Mouse (Mus musculus): ENCODE results near the gene Vmn1r217. TPM values are rescaled to one million over a fixed set of nuclear protein-coding genes. Genes with fewer than 3 reads are reported as not detected.
"Not testable (repeated sequence)": the region's sequence is repeated elsewhere in the genome, so short reads cannot be mapped to it uniquely, and the experiment has no call there.

Gene Vmn1r217
- polyA plus RNA-seq (2011; ENCODE audit: insufficient read depth, insufficient read length, low replicate concordance, missing spikeins): not detected in 2 replicates

DNA sequence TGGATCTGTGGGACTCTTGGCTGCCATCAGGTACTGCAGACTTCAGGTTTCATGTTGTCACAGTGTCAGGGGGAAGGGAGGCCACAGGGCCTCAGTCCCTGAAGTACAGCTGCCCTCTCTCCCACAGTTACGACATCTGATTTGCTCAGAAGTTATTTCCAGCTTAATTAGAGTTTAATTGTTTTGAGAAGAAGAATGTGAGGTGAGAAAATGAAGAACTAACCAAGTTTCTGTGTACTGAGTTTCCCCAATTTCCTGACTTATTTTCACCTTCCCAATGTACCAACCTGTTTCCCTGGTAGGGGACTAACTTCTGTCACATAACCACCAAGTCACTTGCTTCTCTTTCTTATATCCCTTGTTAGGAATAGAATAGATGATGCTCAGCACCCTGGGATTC, at the start of gene Vmn1r217:
Gene Vmn1r217, minus strand, starts transcription at position 101 of the 400 bp plus-strand sequence.
- not testable (repeated sequence) for H3K4me1 ChIP-seq (ENCODE audit: control insufficient read depth, insufficient read depth, low read length); H3K4me3 ChIP-seq (replicated peaks; ENCODE audit: control insufficient read depth, low read depth, low read length); H3K27ac ChIP-seq (ENCODE audit: control insufficient read depth, insufficient read depth, low read depth, low read length, poor library complexity)
- 71% methylated on average over 1 of the region's 1 CpGs for WGBS

DNA sequence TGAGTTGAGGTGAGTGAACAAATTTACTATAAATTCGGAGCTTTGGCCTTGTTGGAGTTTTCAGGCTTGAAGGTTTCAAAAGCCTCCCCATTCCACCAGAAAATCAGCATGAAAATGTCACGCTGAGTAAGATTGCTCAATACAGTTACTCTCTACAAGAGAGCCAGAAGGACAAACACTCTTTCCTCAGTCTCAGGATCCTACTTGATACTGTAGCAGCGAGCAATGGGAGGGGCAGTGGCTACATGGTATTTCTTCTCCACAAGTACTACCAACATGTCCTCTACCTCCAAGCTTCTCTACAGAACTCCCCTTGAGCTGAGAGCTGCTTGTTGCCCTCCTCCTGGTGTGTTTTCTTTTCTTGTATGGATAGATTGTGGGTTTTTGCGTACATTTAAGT, 48.4 kb upstream of the Vmn1r217 start:
- not testable (repeated sequence) for H3K4me1 ChIP-seq (ENCODE audit: control insufficient read depth, insufficient read depth, low read length); H3K27ac ChIP-seq (ENCODE audit: control insufficient read depth, insufficient read depth, low read depth, low read length, poor library complexity); H3K4me3 ChIP-seq (replicated peaks; ENCODE audit: control insufficient read depth, low read depth, low read length)
- WGBS: 69% methylated on average over 4 of the region's 4 CpGs

DNA sequence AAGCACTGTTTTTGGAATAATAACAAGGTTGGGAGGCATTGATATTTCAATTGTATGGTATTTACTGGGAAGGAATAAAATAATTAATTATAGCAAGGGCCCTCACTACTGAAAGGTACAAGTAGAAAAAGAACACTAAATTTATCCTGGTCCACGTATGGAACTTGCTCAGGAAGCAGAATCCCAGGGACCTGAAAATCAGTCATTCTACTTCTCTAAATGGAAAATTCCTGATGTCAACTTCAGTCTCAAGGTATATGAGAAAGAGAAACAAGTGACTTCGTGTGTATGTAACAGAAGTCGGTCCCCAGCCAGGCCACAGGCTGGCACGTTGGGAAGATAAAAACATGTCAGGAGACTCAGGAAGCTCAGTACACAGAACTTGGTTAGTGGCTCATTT, 41.0 kb upstream of the Vmn1r217 start, which contains the start of gene Vmn1r219:
Gene Vmn1r219, plus strand, starts transcription at position 301 of the 400 bp plus-strand sequence.
- TF ChIP-seq POLR2A (IDR thresholded peaks at IDR 0.05; ENCODE audit: borderline replicate concordance, control insufficient read depth, low read depth, low read length): no peak
- no peak for TF ChIP-seq CTCF (IDR thresholded peaks at IDR 0.05; ENCODE audit: control insufficient read depth, insufficient read depth, low read length)
- Histone ChIP-seq H3K27ac (ENCODE audit: control insufficient read depth, insufficient read depth, low read depth, low read length, poor library complexity) (no peak within 1 kb of the TSS), H3K4me1 (ENCODE audit: control insufficient read depth, insufficient read depth, low read length) (no peaks in the 10 kb centered on the region), H3K4me3 (replicated peaks; ENCODE audit: control insufficient read depth, low read depth, low read length) (no peak within 1 kb of the TSS)
- WGBS: 65% methylated on average over 4 of the region's 4 CpGs

DNA sequence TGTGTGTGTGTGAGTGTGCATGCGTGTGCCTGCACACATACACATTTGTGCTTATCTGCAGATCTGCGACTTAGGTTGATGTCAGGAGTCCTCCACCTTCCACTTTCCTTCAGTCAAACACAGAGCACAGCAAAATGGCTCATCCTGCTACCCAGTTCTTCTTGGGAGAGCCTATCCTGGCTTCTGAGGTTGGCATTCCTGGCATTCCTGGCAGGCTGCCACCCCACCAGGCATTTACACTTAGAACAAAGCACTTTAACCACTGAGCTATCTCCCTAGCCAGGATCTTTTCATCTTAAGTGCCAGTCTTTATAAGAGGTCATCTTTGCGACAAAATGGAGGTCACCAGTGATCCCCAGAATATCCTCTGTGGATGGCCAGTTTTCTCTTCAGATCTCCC, 39.8 kb upstream of the Vmn1r217 start:
- WGBS: 60% methylated on average over 3 of the region's 3 CpGs
- H3K4me3 ChIP-seq (replicated peaks; ENCODE audit: control insufficient read depth, low read depth, low read length): no peak overlapping the region
- no peaks in the 10 kb centered on the region for H3K4me1 ChIP-seq (ENCODE audit: control insufficient read depth, insufficient read depth, low read length)
- H3K27ac ChIP-seq (ENCODE audit: control insufficient read depth, insufficient read depth, low read depth, low read length, poor library complexity): no peak overlapping the region
- no peak for TF ChIP-seq CTCF (IDR thresholded peaks at IDR 0.05; ENCODE audit: control insufficient read depth, insufficient read depth, low read length)
- no peak for TF ChIP-seq POLR2A (IDR thresholded peaks at IDR 0.05; ENCODE audit: borderline replicate concordance, control insufficient read depth, low read depth, low read length)

DNA sequence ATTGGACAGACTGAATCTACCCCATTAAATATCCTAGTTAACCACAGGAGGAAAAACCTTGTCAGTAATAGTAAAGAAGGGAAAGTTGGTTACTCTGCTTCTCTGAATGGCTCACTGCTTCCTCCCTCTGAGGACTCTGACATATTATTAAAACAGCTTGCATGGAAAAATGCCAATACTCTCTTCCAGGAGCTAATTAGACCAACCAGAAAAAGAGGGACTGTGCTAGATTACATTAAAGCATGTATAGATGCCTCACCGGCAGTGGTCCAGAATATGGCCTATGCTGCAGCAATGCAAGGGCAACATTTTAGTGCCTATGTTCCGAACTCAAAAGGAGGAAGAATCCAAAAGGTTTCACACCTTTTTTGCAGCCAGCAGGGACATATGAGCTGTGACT, 20.9 kb upstream of the Vmn1r217 start:
- TF ChIP-seq POLR2A (IDR thresholded peaks at IDR 0.05; ENCODE audit: borderline replicate concordance, control insufficient read depth, low read depth, low read length): no peak
- TF ChIP-seq CTCF (IDR thresholded peaks at IDR 0.05; ENCODE audit: control insufficient read depth, insufficient read depth, low read length): no peak
- H3K27ac ChIP-seq (ENCODE audit: control insufficient read depth, insufficient read depth, low read depth, low read length, poor library complexity): no peak overlapping the region
- 80% methylated on average over 2 of the region's 2 CpGs for WGBS
- no peak overlapping the region for H3K4me3 ChIP-seq (replicated peaks; ENCODE audit: control insufficient read depth, low read depth, low read length)
- H3K4me1 ChIP-seq (ENCODE audit: control insufficient read depth, insufficient read depth, low read length): no peaks in the 10 kb centered on the region

DNA sequence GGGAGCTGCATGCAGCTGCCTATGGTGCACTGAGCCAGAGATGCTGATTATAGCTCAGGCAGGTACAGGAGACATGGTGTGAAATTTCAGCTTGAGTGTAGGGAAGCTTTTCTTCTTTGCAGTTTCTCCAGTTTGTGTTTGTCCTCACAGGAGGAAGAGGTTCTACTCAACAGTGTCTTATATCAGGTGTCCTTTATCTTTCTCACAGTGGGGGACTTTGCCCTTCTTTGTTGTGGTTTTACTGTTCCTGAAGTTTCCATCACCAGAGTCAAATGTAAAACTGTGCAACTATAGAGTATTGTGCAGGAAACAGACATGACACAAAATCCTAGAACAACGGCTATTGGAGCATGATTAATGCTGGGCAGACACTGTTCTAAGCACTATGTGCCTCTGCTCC, 15.5 kb upstream of the Vmn1r217 start:
- TF ChIP-seq CTCF (IDR thresholded peaks at IDR 0.05; ENCODE audit: control insufficient read depth, insufficient read depth, low read length) (no peak), POLR2A (IDR thresholded peaks at IDR 0.05; ENCODE audit: borderline replicate concordance, control insufficient read depth, low read depth, low read length) (no peak)
- WGBS: 35% methylated on average over 1 of the region's 1 CpGs
- Histone ChIP-seq H3K4me1 (ENCODE audit: control insufficient read depth, insufficient read depth, low read length) (no peaks in the 10 kb centered on the region), H3K27ac (ENCODE audit: control insufficient read depth, insufficient read depth, low read depth, low read length, poor library complexity) (no peak overlapping the region), H3K4me3 (replicated peaks; ENCODE audit: control insufficient read depth, low read depth, low read length) (no peak overlapping the region)

DNA sequence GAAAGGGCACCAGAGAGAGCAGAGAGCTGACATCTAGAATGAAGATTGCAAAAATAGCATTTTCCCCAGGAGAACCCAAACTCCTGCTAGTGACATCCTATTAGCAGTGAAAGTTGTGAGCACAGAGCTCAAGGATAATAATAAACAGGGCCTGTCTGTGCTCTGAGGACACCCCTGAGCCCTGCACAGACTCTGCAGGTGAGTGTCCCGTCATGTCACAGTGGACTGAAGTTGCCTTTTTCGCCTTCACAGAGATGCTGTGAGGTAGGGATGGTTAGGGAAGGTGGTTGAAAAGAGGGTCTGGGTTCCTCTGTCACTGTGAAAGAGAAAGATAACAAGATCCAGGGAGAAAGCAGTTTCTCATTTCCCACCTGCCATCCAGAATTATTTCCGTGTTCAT, 15.1 kb upstream of the Vmn1r217 start, which contains the start of gene Vmn1r218:
Gene Vmn1r218, plus strand, starts transcription at position 57 of the 400 bp plus-strand sequence.
- 62% methylated on average over 3 of the region's 3 CpGs for WGBS
- Histone ChIP-seq H3K4me1 (ENCODE audit: control insufficient read depth, insufficient read depth, low read length) (no peaks in the 10 kb centered on the region), H3K4me3 (replicated peaks; ENCODE audit: control insufficient read depth, low read depth, low read length) (no peak within 1 kb of the TSS), H3K27ac (ENCODE audit: control insufficient read depth, insufficient read depth, low read depth, low read length, poor library complexity) (no peak within 1 kb of the TSS)
- TF ChIP-seq CTCF (IDR thresholded peaks at IDR 0.05; ENCODE audit: control insufficient read depth, insufficient read depth, low read length) (no peak), POLR2A (IDR thresholded peaks at IDR 0.05; ENCODE audit: borderline replicate concordance, control insufficient read depth, low read depth, low read length) (no peak)

DNA sequence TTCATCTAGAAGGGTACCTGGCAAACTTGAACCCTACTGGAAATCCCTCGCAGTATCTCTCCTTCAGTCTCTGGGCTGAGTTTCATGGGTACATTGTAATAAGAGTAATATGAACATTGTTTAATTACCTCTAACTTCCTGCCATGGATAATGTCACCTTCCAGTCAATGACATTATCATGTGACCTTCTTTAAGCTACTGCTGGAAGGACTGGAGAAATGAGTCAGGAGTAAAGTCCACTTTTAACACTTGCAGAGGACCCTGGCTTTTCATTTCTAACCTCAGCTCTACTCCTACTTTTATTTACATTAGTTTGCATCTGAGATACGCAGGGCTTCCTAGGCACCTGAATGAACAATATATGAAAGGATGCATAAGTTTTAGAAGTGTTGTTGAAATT, 2.6 kb upstream of the Vmn1r217 start:
- H3K4me3 ChIP-seq (replicated peaks; ENCODE audit: control insufficient read depth, low read depth, low read length): no peak overlapping the region

DNA sequence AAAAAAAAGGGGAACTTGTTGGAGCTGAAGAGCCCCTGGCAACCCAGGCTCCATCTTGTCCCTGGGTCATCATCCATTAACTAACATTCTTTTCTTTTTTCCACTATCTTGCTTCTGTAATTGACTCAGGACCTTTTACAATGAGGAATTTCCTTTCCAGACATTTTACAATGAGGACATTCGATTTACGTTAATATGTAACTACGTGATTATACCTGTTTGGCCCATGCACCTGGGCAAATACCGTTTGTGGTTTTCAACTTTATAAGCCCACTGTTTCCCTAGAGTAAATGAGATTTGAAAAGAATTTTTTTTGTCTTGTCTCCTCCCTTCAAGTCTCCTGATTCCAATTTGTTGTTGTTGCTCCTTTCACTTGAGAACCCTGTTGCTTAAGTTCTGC, 23.6 kb downstream of the Vmn1r217 start:
- Histone ChIP-seq H3K4me1 (ENCODE audit: control insufficient read depth, insufficient read depth, low read length) (no peaks in the 10 kb centered on the region), H3K27ac (ENCODE audit: control insufficient read depth, insufficient read depth, low read depth, low read length, poor library complexity) (no peak overlapping the region), H3K4me3 (replicated peaks; ENCODE audit: control insufficient read depth, low read depth, low read length) (no peak overlapping the region)
- WGBS: 84% methylated on average over 4 of the region's 4 CpGs
- TF ChIP-seq CTCF (IDR thresholded peaks at IDR 0.05; ENCODE audit: control insufficient read depth, insufficient read depth, low read length) (no peak), POLR2A (IDR thresholded peaks at IDR 0.05; ENCODE audit: borderline replicate concordance, control insufficient read depth, low read depth, low read length) (no peak)

More for the DNA sequence above, 2.6 kb upstream of the Vmn1r217 start:
- Histone ChIP-seq H3K4me1 (ENCODE audit: control insufficient read depth, insufficient read depth, low read length) (no peaks in the 10 kb centered on the region), H3K27ac (ENCODE audit: control insufficient read depth, insufficient read depth, low read depth, low read length, poor library complexity) (no peak overlapping the region)
- TF ChIP-seq POLR2A (IDR thresholded peaks at IDR 0.05; ENCODE audit: borderline replicate concordance, control insufficient read depth, low read depth, low read length): no peak
- TF ChIP-seq CTCF (IDR thresholded peaks at IDR 0.05; ENCODE audit: control insufficient read depth, insufficient read depth, low read length): no peak
- 76% methylated on average over 2 of the region's 2 CpGs for WGBS

All from bone marrow, adult 2 months (tissue).